Mouse (Mus musculus): ENCODE results near the gene Abhd14b. TPM values are rescaled to one million over a fixed set of nuclear protein-coding genes. Genes with fewer than 3 reads are reported as not detected.

The Abhd14b gene
- polyA plus RNA-seq, 2 experiments, result 17.3 to 24.9 TPM

DNA sequence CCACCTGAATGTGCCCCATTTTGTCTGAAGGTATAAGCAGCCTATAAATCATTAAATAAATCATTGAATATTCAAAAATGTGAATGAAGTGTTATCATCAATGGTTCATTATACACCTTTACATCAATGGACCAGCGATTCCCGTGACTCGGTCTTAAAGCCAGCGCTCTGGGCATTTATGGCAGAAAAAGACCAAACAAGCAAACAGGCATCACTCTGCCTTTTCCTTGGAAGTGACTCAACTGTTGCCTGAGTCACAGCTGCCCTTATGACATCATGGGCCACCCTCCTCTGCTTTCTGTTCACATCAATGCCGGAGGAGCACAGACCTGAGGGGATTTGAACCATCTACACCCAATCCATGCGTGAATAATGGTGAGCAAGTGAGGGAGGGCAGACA, 52.4 kb downstream of the Abhd14b start, which contains the start of gene Iqcf1:
Gene Iqcf1, plus strand, starts transcription at position 301 of the 400 bp plus-strand sequence.
- no peaks in the 10 kb centered on the region for H3K9me3 ChIP-seq (ENCODE audit: control insufficient read depth, low read length)
- no peak within 1 kb of the TSS for H3K4me2 ChIP-seq (ENCODE audit: low read depth)
- no peaks in the 10 kb centered on the region for H3K27me3 ChIP-seq (ENCODE audit: control insufficient read depth, insufficient read depth, low read length)

DNA sequence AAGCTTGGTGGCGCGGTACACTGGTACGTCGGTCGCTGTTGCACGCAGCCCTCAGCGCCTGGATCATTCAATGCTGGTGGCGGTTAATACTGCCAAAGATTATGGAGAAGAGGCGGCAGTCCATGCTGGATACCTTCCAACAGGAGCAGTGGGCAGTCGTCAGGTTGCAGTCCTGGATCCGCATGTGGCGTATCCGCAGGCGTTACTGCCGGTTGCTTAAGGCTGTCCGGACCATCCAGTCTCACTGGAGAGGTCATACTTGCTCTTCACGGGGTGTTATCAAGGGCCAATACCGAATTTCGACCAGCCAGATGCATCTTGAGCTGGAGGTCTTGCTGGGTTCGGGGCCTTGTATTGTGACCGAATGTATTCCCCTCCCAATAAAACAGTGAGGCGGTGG, 54.6 kb downstream of the Abhd14b start:
- no peaks in the 10 kb centered on the region for H3K36me3 ChIP-seq (replicated peaks; ENCODE audit: control insufficient read depth, insufficient read depth, low read depth)
- ATAC-seq (ENCODE audit: insufficient read depth) (no peak), DNase-seq (ENCODE audit: low read depth in 3 of 3, low spot score in 3 of 3) (no peak)
- H3K27me3 ChIP-seq (ENCODE audit: control insufficient read depth, insufficient read depth, low read length), result no peaks in the 10 kb centered on the region
- H3K9ac ChIP-seq (replicated peaks), result no peak overlapping the region
- H3K4me1 ChIP-seq (replicated peaks; ENCODE audit: control insufficient read depth in 2 of 2, insufficient read depth in 2 of 2, low read length in 1 of 2), result no peaks in the 10 kb centered on the region
- H3K4me2 ChIP-seq (ENCODE audit: low read depth), result no peak overlapping the region
- no peak for TF ChIP-seq EP300 (IDR thresholded peaks at IDR 0.05; ENCODE audit: low read depth)
- TF ChIP-seq CTCF (IDR thresholded peaks at IDR 0.05; ENCODE audit: low read depth), result no peak
- no peak overlapping the region for H3K27ac ChIP-seq
- H3K4me3 ChIP-seq (ENCODE audit: insufficient read depth in 1 of 2, low read depth in 2 of 2, low read length in 2 of 2), result no peak overlapping the region
- no peaks in the 10 kb centered on the region for H3K9me3 ChIP-seq (ENCODE audit: control insufficient read depth, low read length)
- 73% methylated on average over 22 of the region's 22 CpGs for WGBS (ENCODE audit: insufficient replicate concordance)

More for the DNA sequence above, 52.4 kb downstream of the Abhd14b start, which contains the start of gene Iqcf1:
- H3K36me3 ChIP-seq (replicated peaks; ENCODE audit: control insufficient read depth, insufficient read depth, low read depth), result no peaks in the 10 kb centered on the region
- no peak within 1 kb of the TSS for H3K4me3 ChIP-seq (ENCODE audit: insufficient read depth in 1 of 2, low read depth in 2 of 2, low read length in 2 of 2)
- H3K4me1 ChIP-seq (replicated peaks; ENCODE audit: control insufficient read depth in 2 of 2, insufficient read depth in 2 of 2, low read length in 1 of 2), result no peaks in the 10 kb centered on the region
- TF ChIP-seq EP300 (IDR thresholded peaks at IDR 0.05; ENCODE audit: low read depth), result no peak
- no peak for TF ChIP-seq CTCF (IDR thresholded peaks at IDR 0.05; ENCODE audit: low read depth)
- no peak for DNase-seq (ENCODE audit: low read depth in 3 of 3, low spot score in 3 of 3)
- H3K9ac ChIP-seq (replicated peaks), result no peak within 1 kb of the TSS
- ATAC-seq (ENCODE audit: insufficient read depth), result no peak
- 79% methylated on average over 6 of the region's 6 CpGs for WGBS (ENCODE audit: insufficient replicate concordance)
- H3K27ac ChIP-seq, result no peak within 1 kb of the TSS

Other genes starting within 250 kb of the Abhd14b start
- gene Ppm1m, start 247.7 kb upstream of the Abhd14b start, polyA plus RNA-seq (2012; rRNA removed), result 7.2 and 10.0 TPM in 2 replicates
- 5.4 and 5.9 TPM in 2 replicates for gene Ppm1m, start 247.7 kb upstream of the Abhd14b start, polyA plus RNA-seq (2014; fragmentation: Nextera tagmentation; extraction: Ambion mirVana)
- gene Twf2, start 244.4 kb upstream of the Abhd14b start, polyA plus RNA-seq (2012; rRNA removed), result 14.3 and 14.9 TPM in 2 replicates
- gene Twf2, start 244.4 kb upstream of the Abhd14b start, polyA plus RNA-seq (2014; fragmentation: Nextera tagmentation; extraction: Ambion mirVana), result 18.7 and 19.7 TPM in 2 replicates
- gene Tlr9, start 224.9 kb upstream of the Abhd14b start, polyA plus RNA-seq (2012; rRNA removed), result 0.29 and 0.45 TPM in 2 replicates
- 0.06 and 0.08 TPM in 2 replicates for gene Tlr9, start 224.9 kb upstream of the Abhd14b start, polyA plus RNA-seq (2014; fragmentation: Nextera tagmentation; extraction: Ambion mirVana)
- 29.2 and 29.8 TPM in 2 replicates for gene Alas1, start 198.8 kb upstream of the Abhd14b start, polyA plus RNA-seq (2012; rRNA removed)
- gene Alas1, start 198.8 kb upstream of the Abhd14b start, polyA plus RNA-seq (2014; fragmentation: Nextera tagmentation; extraction: Ambion mirVana), result 36.9 and 43.6 TPM in 2 replicates
- gene Poc1a, start 166.4 kb upstream of the Abhd14b start, polyA plus RNA-seq (2012; rRNA removed), result 17.8 and 18.5 TPM in 2 replicates
- 21.4 and 23.7 TPM in 2 replicates for gene Poc1a, start 166.4 kb upstream of the Abhd14b start, polyA plus RNA-seq (2014; fragmentation: Nextera tagmentation; extraction: Ambion mirVana)
- 8.2 and 10.0 TPM in 2 replicates for gene Dusp7, start 78.8 kb upstream of the Abhd14b start, polyA plus RNA-seq (2012; rRNA removed)
- gene Dusp7, start 78.8 kb upstream of the Abhd14b start, polyA plus RNA-seq (2014; fragmentation: Nextera tagmentation; extraction: Ambion mirVana), result 4.4 and 4.5 TPM in 2 replicates
- 718 and 743 TPM in 2 replicates for gene Rpl29, start 18.0 kb upstream of the Abhd14b start, polyA plus RNA-seq (2012; rRNA removed)
- 713 and 720 TPM in 2 replicates for gene Rpl29, start 18.0 kb upstream of the Abhd14b start, polyA plus RNA-seq (2014; fragmentation: Nextera tagmentation; extraction: Ambion mirVana)
- gene Acy1, start 9.1 kb upstream of the Abhd14b start, polyA plus RNA-seq (2012; rRNA removed), result 13.6 and 19.5 TPM in 2 replicates
- gene Acy1, start 9.1 kb upstream of the Abhd14b start, polyA plus RNA-seq (2014; fragmentation: Nextera tagmentation; extraction: Ambion mirVana), result 26.7 and 26.8 TPM in 2 replicates
- 14.4 and 16.4 TPM in 2 replicates for gene Abhd14a, start 219 bp downstream of the Abhd14b start, polyA plus RNA-seq (2012; rRNA removed)
- 14.3 and 16.3 TPM in 2 replicates for gene Abhd14a, start 219 bp downstream of the Abhd14b start, polyA plus RNA-seq (2014; fragmentation: Nextera tagmentation; extraction: Ambion mirVana)
- gene Pcbp4, start 5.8 kb downstream of the Abhd14b start, polyA plus RNA-seq (2012; rRNA removed), result 11.3 and 18.3 TPM in 2 replicates
- 5.6 and 5.7 TPM in 2 replicates for gene Pcbp4, start 5.8 kb downstream of the Abhd14b start, polyA plus RNA-seq (2014; fragmentation: Nextera tagmentation; extraction: Ambion mirVana)
- not detected in 2 replicates for gene Gpr62, start 18.5 kb downstream of the Abhd14b start, polyA plus RNA-seq (2012; rRNA removed)
- not detected in 2 replicates for gene Gpr62, start 18.5 kb downstream of the Abhd14b start, polyA plus RNA-seq (2014; fragmentation: Nextera tagmentation; extraction: Ambion mirVana)
- 18.1 and 18.8 TPM in 2 replicates for gene Rrp9, start 28.5 kb downstream of the Abhd14b start, polyA plus RNA-seq (2012; rRNA removed)
- 22.1 and 25.1 TPM in 2 replicates for gene Rrp9, start 28.5 kb downstream of the Abhd14b start, polyA plus RNA-seq (2014; fragmentation: Nextera tagmentation; extraction: Ambion mirVana)
- 1.3 TPM in 2 replicates for gene Parp3, start 29.5 kb downstream of the Abhd14b start, polyA plus RNA-seq (2012; rRNA removed)
- gene Parp3, start 29.5 kb downstream of the Abhd14b start, polyA plus RNA-seq (2014; fragmentation: Nextera tagmentation; extraction: Ambion mirVana), result 0.77 and 0.91 TPM in 2 replicates
- not detected in 2 replicates for gene Iqcf1, start 52.5 kb downstream of the Abhd14b start, polyA plus RNA-seq (2012; rRNA removed)
- gene Iqcf1, start 52.5 kb downstream of the Abhd14b start, polyA plus RNA-seq (2014; fragmentation: Nextera tagmentation; extraction: Ambion mirVana), result not detected in 2 replicates
- gene Iqcf5, start 67.1 kb downstream of the Abhd14b start, polyA plus RNA-seq (2012; rRNA removed), result not detected in 2 replicates
- gene Iqcf5, start 67.1 kb downstream of the Abhd14b start, polyA plus RNA-seq (2014; fragmentation: Nextera tagmentation; extraction: Ambion mirVana), result not detected in 2 replicates
- gene Iqcf3, start 114.2 kb downstream of the Abhd14b start, polyA plus RNA-seq (2012; rRNA removed), result not detected in 2 replicates
- not detected in 2 replicates for gene Iqcf3, start 114.2 kb downstream of the Abhd14b start, polyA plus RNA-seq (2014; fragmentation: Nextera tagmentation; extraction: Ambion mirVana)
- gene Iqcf4, start 123.5 kb downstream of the Abhd14b start, polyA plus RNA-seq (2012; rRNA removed), result not detected in 2 replicates
- not detected in 2 replicates for gene Iqcf4, start 123.5 kb downstream of the Abhd14b start, polyA plus RNA-seq (2014; fragmentation: Nextera tagmentation; extraction: Ambion mirVana)
- not detected in 2 replicates for gene Iqcf6, start 179.1 kb downstream of the Abhd14b start, polyA plus RNA-seq (2012; rRNA removed)
- not detected in 2 replicates for gene Iqcf6, start 179.1 kb downstream of the Abhd14b start, polyA plus RNA-seq (2014; fragmentation: Nextera tagmentation; extraction: Ambion mirVana)
- gene Grm2, start 208.6 kb downstream of the Abhd14b start, polyA plus RNA-seq (2012; rRNA removed), result 0.02 TPM in 1 of 2 replicates, not detected in the other
- gene Grm2, start 208.6 kb downstream of the Abhd14b start, polyA plus RNA-seq (2014; fragmentation: Nextera tagmentation; extraction: Ambion mirVana), result not detected in 2 replicates
- 9.4 and 11.3 TPM in 2 replicates for gene Tex264, start 238.5 kb downstream of the Abhd14b start, polyA plus RNA-seq (2012; rRNA removed)
- 11.5 and 12.1 TPM in 2 replicates for gene Tex264, start 238.5 kb downstream of the Abhd14b start, polyA plus RNA-seq (2014; fragmentation: Nextera tagmentation; extraction: Ambion mirVana)

Measured in liver, embryonic 14.5 days (tissue).